ENCODE assay signal across 13 mouse cellular contexts in genomic region chr8:11165592-11165991, GRCm38 (mm10).
DNase-seq lines count a peak whose midpoint lies in the region; ATAC-seq and TF ChIP-seq lines count a peak whose summit lies in the region.
"Had no signal": no experiment of that assay in that cellular context is flagged by ENCODE, and none has a peak within 500 bp of the region (broad histone marks: within the 10 kb centered on the region; RNA-seq: fewer than 3 reads in every experiment).

No protein-coding gene starts in this region.

- H3K4me1 ChIP-seq in heart, embryonic 14.5 days (ENCODE audit: control insufficient read depth in 2 of 2, insufficient read depth in 2 of 2, low read length in 2 of 2), result peaks cover under 1 to 4% of the 10 kb centered on the region in 2 experiments; a peak in 3 of 4 replicates
- H3K4me1 ChIP-seq in limb, embryonic 11.5 days (ENCODE audit: control insufficient read depth, insufficient read depth, low read length), result peaks cover 6% of the 10 kb centered on the region; the same call in 1 of the 2 replicates
- H3K4me1 ChIP-seq in thymus, adult 2 months (replicated peaks; ENCODE audit: control insufficient read depth, insufficient read depth, low read length), result no peaks in the 10 kb centered on the region

- no peaks in the 10 kb centered on the region for H3K9me3 ChIP-seq in heart, embryonic 14.5 days (ENCODE audit: control insufficient read depth, low read length)
- H3K9me3 ChIP-seq in limb, embryonic 11.5 days (ENCODE audit: control insufficient read depth, low read length), result no peaks in the 10 kb centered on the region
- H3K9me3 ChIP-seq: midbrain, embryonic 12.5 days had no signal

- WGBS in heart, embryonic 14.5 days, result 32% methylated on average over 4 of the region's 4 CpGs
- 23% methylated on average over 4 of the region's 4 CpGs for WGBS in limb, embryonic 11.5 days
- WGBS in thymus, adult 2 months, result 49% methylated on average over 4 of the region's 4 CpGs

- no peaks in the 10 kb centered on the region for H3K27me3 ChIP-seq in heart, embryonic 14.5 days (ENCODE audit: control insufficient read depth, insufficient read depth, low read length)
- H3K27me3 ChIP-seq in limb, embryonic 11.5 days (ENCODE audit: control insufficient read depth, insufficient read depth, low read length), result no peaks in the 10 kb centered on the region
- H3K27me3 ChIP-seq in thymus, adult 2 months (ENCODE audit: control insufficient read depth, insufficient read depth, low read length), result no peaks in the 10 kb centered on the region
- H3K27me3 ChIP-seq: CH12.LX; midbrain, embryonic 12.5 days had no signal

- TF ChIP-seq CTCF in thymus, adult 2 months (IDR thresholded peaks at IDR 0.05; ENCODE audit: borderline replicate concordance, control insufficient read depth, extremely low read depth, insufficient read depth, low read length, poor library complexity), result no peak

- no peak overlapping the region for H3K4me2 ChIP-seq in heart, embryonic 14.5 days (ENCODE audit: low read length)
- no peak overlapping the region; the same call in 1 of the 2 replicates for H3K4me2 ChIP-seq in limb, embryonic 11.5 days (ENCODE audit: low read depth, severe bottlenecking)
- H3K4me2 ChIP-seq: midbrain, embryonic 12.5 days had no signal

- H3K27ac ChIP-seq in heart, embryonic 14.5 days (replicated peaks in 1 of 2; ENCODE audit: control insufficient read depth in 1 of 2, insufficient read depth in 1 of 2, low read depth in 2 of 2, low read length in 2 of 2), result 0 out of 4 replicates have a peak overlapping the region, but pooled peaks have one; percentile 13 to 14
- H3K27ac ChIP-seq in limb, embryonic 11.5 days (replicated peaks; ENCODE audit: low read depth, low read length), result peak overlapping the region; percentile 90
- no peak overlapping the region for H3K27ac ChIP-seq in thymus, adult 2 months (ENCODE audit: control insufficient read depth, insufficient read depth, low read length)
- H3K27ac ChIP-seq: midbrain, embryonic 12.5 days had no signal

- DNase-seq in heart, postnatal 4 days, result no peak
- DNase-seq in 3134 (ENCODE audit: extremely low read depth, insufficient read length, low spot score), result peak; percentile 48
- DNase-seq in brain, adult 2 months (ENCODE audit: low read depth, low spot score), result peak; percentile 77
- peak; percentile 57 for DNase-seq in limb, embryonic 11.5 days (ENCODE audit: low spot score)
- no peak for DNase-seq in thymus, postnatal 4 days
- DNase-seq in thymus, adult 2 months, result no peak
- DNase-seq: adrenal gland, postnatal 25 days; kidney, postnatal 25 days; thymus, postnatal 14 days had no signal

- H3K9ac ChIP-seq in heart, embryonic 14.5 days (ENCODE audit: low read length), result no peak overlapping the region
- H3K9ac ChIP-seq in limb, embryonic 11.5 days (ENCODE audit: low read length), result no peak overlapping the region
- H3K9ac ChIP-seq: midbrain, embryonic 12.5 days had no signal

- TF ChIP-seq POLR2A in thymus, adult 2 months (IDR thresholded peaks at IDR 0.05; ENCODE audit: control insufficient read depth, extremely low read depth, insufficient read depth, low read length, poor library complexity), result no peak

- H3K36me3 ChIP-seq in heart, embryonic 14.5 days (ENCODE audit: control insufficient read depth, insufficient read depth, low read length), result no peaks in the 10 kb centered on the region
- no peaks in the 10 kb centered on the region for H3K36me3 ChIP-seq in limb, embryonic 11.5 days (ENCODE audit: control insufficient read depth, insufficient read depth, low read length)
- H3K36me3 ChIP-seq in thymus, adult 2 months (ENCODE audit: control insufficient read depth, insufficient read depth, low read length), result no peaks in the 10 kb centered on the region
- H3K36me3 ChIP-seq: midbrain, embryonic 12.5 days had no signal

- ATAC-seq in heart, embryonic 14.5 days (ENCODE audit: insufficient number of reproducible peaks, insufficient read depth, low FRiP score, low read depth), result no peak
- peak; percentile 92 for ATAC-seq in limb, embryonic 11.5 days (ENCODE audit: insufficient number of reproducible peaks, low FRiP score, low TSS enrichment, low read depth)
- ATAC-seq: inflammation-experienced regulatory T-cells, adult 6 months had no signal

- no peak overlapping the region for H3K4me3 ChIP-seq in heart, embryonic 14.5 days (ENCODE audit: control insufficient read depth in 1 of 2, insufficient read depth in 1 of 2, low read depth in 1 of 2, low read length in 2 of 2)
- H3K4me3 ChIP-seq in limb, embryonic 11.5 days (ENCODE audit: low read depth, low read length), result no peak overlapping the region
- no peak overlapping the region for H3K4me3 ChIP-seq in thymus, adult 2 months (ENCODE audit: control insufficient read depth, insufficient read depth, low read length)
- H3K4me3 ChIP-seq: midbrain, embryonic 12.5 days had no signal

Comparison
In these comparisons a context has a peak if more than half of its experiments do, and no peak if none do; other contexts are left out.
1. DNase-seq: peak in 3134 (single experiment), brain, adult 2 months (single experiment) and limb, embryonic 11.5 days (single experiment); none in heart, postnatal 4 days (single experiment), thymus, postnatal 4 days (single experiment) and thymus, adult 2 months (single experiment).